Comparison of ENCODE assay signal across 16 mouse cellular contexts in the genomic region with DNA sequence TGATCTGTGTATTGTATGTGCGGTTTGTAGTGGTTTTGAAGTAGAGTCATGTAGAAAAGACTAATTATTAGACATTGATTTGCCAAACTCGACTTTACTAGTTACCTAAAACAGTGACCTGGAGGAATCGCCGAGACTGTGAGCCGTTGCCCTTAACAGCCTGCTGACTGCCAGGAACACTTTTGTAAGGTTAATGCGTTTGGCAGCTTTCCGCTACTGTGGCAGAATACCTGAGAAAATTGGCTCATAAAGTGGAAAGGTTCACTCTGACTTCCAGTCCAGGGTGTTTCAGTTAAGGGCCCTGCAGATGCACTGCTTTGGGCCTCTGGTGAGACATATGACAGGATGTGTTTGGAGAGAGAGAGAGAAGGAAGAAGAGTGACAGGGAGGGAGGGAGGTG. TPM values are rescaled to one million over a fixed set of nuclear protein-coding genes. Genes with fewer than 3 reads are reported as not detected.
"Had no signal": no experiment of that assay in that cellular context is flagged by ENCODE, and none has a peak within 500 bp of the region (broad histone marks: within the 10 kb centered on the region; RNA-seq: fewer than 3 reads in every experiment).

No protein-coding gene starts in this region.

- H3K4me1 ChIP-seq: limb, embryonic 13.5 days; midbrain, embryonic 12.5 days; midbrain, embryonic 15.5 days; neural tube, embryonic 12.5 days; neural tube, embryonic 15.5 days; stomach, embryonic 15.5 days had no signal

- DNase-seq: layer of hippocampus, adult 9-11 months had no signal

- H3K9me3 ChIP-seq: limb, embryonic 10.5 days; limb, embryonic 13.5 days; liver, embryonic 13.5 days; midbrain, embryonic 12.5 days; midbrain, embryonic 15.5 days; neural tube, embryonic 12.5 days; neural tube, embryonic 15.5 days; stomach, embryonic 15.5 days had no signal

- H3K4me3 ChIP-seq: layer of hippocampus, adult 2 months; limb, embryonic 10.5 days; limb, embryonic 13.5 days; liver, embryonic 13.5 days; midbrain, embryonic 12.5 days; midbrain, embryonic 15.5 days; neural tube, embryonic 12.5 days; neural tube, embryonic 15.5 days; stomach, embryonic 15.5 days had no signal

- H3K4me2 ChIP-seq: limb, embryonic 13.5 days; liver, embryonic 13.5 days; lung, embryonic 14.5 days; midbrain, embryonic 12.5 days; midbrain, embryonic 15.5 days; neural tube, embryonic 12.5 days; neural tube, embryonic 15.5 days; stomach, embryonic 15.5 days had no signal

- H3K9ac ChIP-seq: limb, embryonic 13.5 days; liver, embryonic 13.5 days; lung, embryonic 14.5 days; midbrain, embryonic 12.5 days; midbrain, embryonic 15.5 days; neural tube, embryonic 12.5 days; neural tube, embryonic 15.5 days; stomach, embryonic 15.5 days had no signal

- H3K27ac ChIP-seq: hindbrain, postnatal 0 days; layer of hippocampus, adult 2 months; limb, embryonic 10.5 days; limb, embryonic 13.5 days; liver, embryonic 13.5 days; macrophage; midbrain, embryonic 12.5 days; midbrain, embryonic 15.5 days; neural tube, embryonic 12.5 days; neural tube, embryonic 15.5 days; stomach, embryonic 15.5 days had no signal

- H3K36me3 ChIP-seq: limb, embryonic 10.5 days; midbrain, embryonic 12.5 days; midbrain, embryonic 15.5 days; neural tube, embryonic 12.5 days; stomach, embryonic 15.5 days had no signal

- H3K27me3 ChIP-seq: limb, embryonic 13.5 days; midbrain, embryonic 15.5 days; neural tube, embryonic 12.5 days; neural tube, embryonic 15.5 days; stomach, embryonic 15.5 days had no signal

- ATAC-seq: intestine, embryonic 16.5 days had no signal

RNA-seq across cellular contexts. Expression of a gene that starts 30.8 kb away (rescaled TPM):
- total RNA-seq: megakaryocyte, adult 5-6 weeks had no signal
- polyA plus RNA-seq: inflammation-experienced regulatory T-cells, adult 6 months; limb, embryonic 10.5 days; macrophage had no signal
